Mouse (Mus musculus): Measurements from ENCODE around the gene Trmt112. TPM values are rescaled to one million over a fixed set of nuclear protein-coding genes. Genes with fewer than 3 reads are reported as not detected.
A peak's percentile ranks its signal among the peaks of the same experiment; 100 is the strongest.

Trmt112 gene
- total and polyA plus RNA-seq, 3 experiments: 32.0 to 67.9 (median 38.5) TPM

DNA sequence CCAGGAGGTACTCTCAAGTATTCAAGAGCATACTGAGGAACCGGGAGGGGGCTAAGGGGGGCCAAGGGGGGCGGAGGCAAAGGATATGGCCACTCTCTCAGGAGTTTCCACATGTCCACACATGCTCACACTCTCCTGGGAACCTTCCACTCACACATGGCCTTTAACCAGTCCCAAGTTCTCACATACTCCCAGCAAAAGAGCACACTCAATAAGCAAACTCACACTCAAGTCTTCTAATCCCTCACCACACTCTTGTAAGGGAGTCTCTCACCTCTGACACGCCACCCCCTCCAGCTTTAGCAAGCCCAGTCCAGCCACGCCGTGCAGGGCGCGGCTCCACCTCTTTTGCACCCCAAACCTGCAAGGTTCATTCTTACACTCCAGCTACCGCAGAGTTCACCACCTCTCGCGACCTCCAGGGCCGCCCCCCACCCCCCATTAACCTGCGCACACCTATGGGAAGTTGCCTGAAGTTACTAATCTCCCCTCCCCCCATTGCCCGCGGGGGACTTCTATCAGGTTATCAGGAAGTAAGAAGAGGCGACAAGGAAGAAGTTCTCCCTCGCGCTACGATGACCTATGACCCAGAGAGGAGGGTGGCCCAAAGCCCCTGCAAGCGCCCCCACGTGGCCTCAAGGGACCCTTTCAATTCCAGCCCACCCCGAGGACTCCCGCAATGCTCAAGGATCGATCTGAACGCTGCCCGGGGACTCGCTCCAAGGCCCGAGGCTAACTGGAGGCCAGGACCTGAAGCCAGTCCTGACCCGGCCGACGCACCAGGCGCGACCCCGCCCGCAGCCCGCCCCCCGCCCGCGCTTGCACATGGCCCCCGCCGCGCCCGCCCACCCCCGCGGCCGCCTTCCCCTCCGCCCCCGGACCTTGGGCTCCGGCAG, 11.5 kb downstream of the Trmt112 start:
- Histone ChIP-seq H3K4me1 (ENCODE audit: control insufficient read depth, insufficient read depth, low read length) (peaks cover 10% of the 10 kb centered on the region), H3K36me3 (ENCODE audit: control insufficient read depth, insufficient read depth, low read length) (no peaks in the 10 kb centered on the region), H3K27me3 (ENCODE audit: control insufficient read depth, insufficient read depth, low read length) (peaks cover 3% of the 10 kb centered on the region), H3K4me3 (peak overlapping the region; percentile 84), H3K9ac (ENCODE audit: low read depth, low read length) (peak overlapping the region; percentile 84), H3K27ac (peak overlapping the region; percentile 88), H3K79me2 (replicated peaks; ENCODE audit: control insufficient read depth, insufficient read depth, low read length) (no peaks in the 10 kb centered on the region)
- 1% methylated on average over 47 of the region's 48 CpGs for WGBS
- DNase-seq: no peak
- intact Hi-C loops (cut with DNase I): loop anchor here (1.0 kb wide), 1 partner anchor 12 kb away; the partner anchor contains the start of gene Trmt112
- TF ChIP-seq POLR2A (IDR thresholded peaks at IDR 0.05; ENCODE audit: insufficient read depth, low read depth, low read length): no peak
- TF ChIP-seq EP300 (IDR thresholded peaks at IDR 0.05; ENCODE audit: insufficient read depth, low read depth, low read length): no peak
- TF ChIP-seq CTCF (IDR thresholded peaks at IDR 0.05): 0 out of 2 replicates have a peak, but pooled peaks have one; percentile 21

DNA sequence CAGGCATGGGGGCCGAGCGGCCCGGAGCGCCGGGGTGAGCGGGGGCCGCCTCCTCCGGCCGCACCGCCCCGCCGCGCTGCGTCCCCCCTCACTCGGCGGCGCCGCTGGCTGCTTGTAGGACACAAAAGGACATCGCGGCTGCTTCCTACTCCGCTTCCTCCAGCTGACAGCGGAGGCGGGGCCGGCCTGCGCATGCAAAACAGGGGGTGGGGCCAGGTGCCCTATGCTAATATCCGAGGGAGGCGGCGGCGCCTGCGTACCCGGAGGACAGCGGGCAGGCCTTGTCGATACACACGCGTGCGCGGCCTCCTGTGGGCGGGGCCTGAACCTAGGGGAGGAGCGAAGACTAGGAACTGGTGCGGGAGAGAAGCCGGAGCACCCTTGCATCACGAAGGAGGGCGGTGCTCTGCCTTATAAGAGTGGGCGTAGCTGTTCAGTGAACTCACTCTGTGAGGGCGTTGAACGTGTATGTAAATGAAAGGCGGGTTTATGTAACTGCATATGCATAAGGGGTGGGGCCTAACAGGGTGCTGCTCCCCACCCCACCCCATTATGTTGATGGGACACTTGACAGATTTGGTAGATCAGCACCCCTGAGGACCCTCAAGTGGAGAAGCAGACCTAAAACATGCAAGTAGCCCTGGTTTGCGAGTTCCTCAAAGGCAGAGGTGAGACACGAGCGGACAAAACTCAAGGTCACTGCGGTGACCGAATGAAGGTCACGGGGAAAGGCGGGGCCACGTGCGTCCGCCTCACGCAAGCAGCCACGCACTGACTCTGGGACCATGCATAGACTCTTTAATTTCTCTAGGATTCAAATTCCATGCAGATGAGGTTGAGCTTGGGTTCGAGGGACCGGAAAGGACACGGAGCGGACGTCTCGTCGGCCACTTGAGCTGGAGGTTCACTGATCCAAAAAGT, 12.4 kb downstream of the Trmt112 start, which contains the start of gene Esrra:
Gene Esrra (minus strand): TSS at position 167 of the 921 bp plus-strand sequence.
- Histone ChIP-seq H3K36me3 (ENCODE audit: control insufficient read depth, insufficient read depth, low read length) (no peaks in the 10 kb centered on the region), H3K4me1 (ENCODE audit: control insufficient read depth, insufficient read depth, low read length) (peaks cover 10% of the 10 kb centered on the region), H3K4me3 (peak within 1 kb of the TSS; percentile 84), H3K9ac (ENCODE audit: low read depth, low read length) (peak within 1 kb of the TSS; percentile 84), H3K79me2 (replicated peaks; ENCODE audit: control insufficient read depth, insufficient read depth, low read length) (no peaks in the 10 kb centered on the region), H3K27me3 (ENCODE audit: control insufficient read depth, insufficient read depth, low read length) (peaks cover 5% of the 10 kb centered on the region), H3K27ac (peak within 1 kb of the TSS; percentile 92)
- intact Hi-C loops (cut with DNase I): no loop called here
- DNase-seq: peak; percentile 100
- no peak for TF ChIP-seq CTCF (IDR thresholded peaks at IDR 0.05)
- TF ChIP-seq POLR2A (IDR thresholded peaks at IDR 0.05; ENCODE audit: insufficient read depth, low read depth, low read length): peak; percentile 75
- peak; percentile 66; the same call in 1 of the 2 replicates for TF ChIP-seq EP300 (IDR thresholded peaks at IDR 0.05; ENCODE audit: insufficient read depth, low read depth, low read length)
- WGBS: under 1% methylated on average over 65 of the region's 66 CpGs

GRCm38 (mm10) chr19:6922901-6923735, 13.6 kb downstream of the Trmt112 start:
- Histone ChIP-seq H3K27me3 (ENCODE audit: control insufficient read depth, insufficient read depth, low read length) (peaks cover 12% of the 10 kb centered on the region), H3K27ac (peak overlapping the region; percentile 92), H3K79me2 (replicated peaks; ENCODE audit: control insufficient read depth, insufficient read depth, low read length) (no peaks in the 10 kb centered on the region), H3K9ac (ENCODE audit: low read depth, low read length) (peak overlapping the region; percentile 48; the same call in 1 of the 2 replicates), H3K4me3 (no peak overlapping the region; the same call in 1 of the 2 replicates), H3K36me3 (ENCODE audit: control insufficient read depth, insufficient read depth, low read length) (no peaks in the 10 kb centered on the region), H3K4me1 (ENCODE audit: control insufficient read depth, insufficient read depth, low read length) (peaks cover 10% of the 10 kb centered on the region)
- TF ChIP-seq POLR2A (IDR thresholded peaks at IDR 0.05; ENCODE audit: insufficient read depth, low read depth, low read length): no peak
- no peak for TF ChIP-seq CTCF (IDR thresholded peaks at IDR 0.05)
- no peak for TF ChIP-seq EP300 (IDR thresholded peaks at IDR 0.05; ENCODE audit: insufficient read depth, low read depth, low read length)
- intact Hi-C loops (cut with DNase I): no loop called here
- no peak for DNase-seq
- WGBS: 73% methylated on average over 6 of the region's 6 CpGs

- Histone ChIP-seq H3K27ac (no peak overlapping the region), H3K27me3 (ENCODE audit: control insufficient read depth, insufficient read depth, low read length) (peaks cover 13% of the 10 kb centered on the region), H3K4me1 (ENCODE audit: control insufficient read depth, insufficient read depth, low read length) (peaks cover 10% of the 10 kb centered on the region), H3K36me3 (ENCODE audit: control insufficient read depth, insufficient read depth, low read length) (no peaks in the 10 kb centered on the region), H3K9ac (ENCODE audit: low read depth, low read length) (peak overlapping the region; percentile 36), H3K4me3 (peak overlapping the region; percentile 29; the same call in 1 of the 2 replicates), H3K79me2 (replicated peaks; ENCODE audit: control insufficient read depth, insufficient read depth, low read length) (no peaks in the 10 kb centered on the region)
- TF ChIP-seq POLR2A (IDR thresholded peaks at IDR 0.05; ENCODE audit: insufficient read depth, low read depth, low read length): no peak
- TF ChIP-seq EP300 (IDR thresholded peaks at IDR 0.05; ENCODE audit: insufficient read depth, low read depth, low read length): 0 out of 2 replicates have a peak, but pooled peaks have one; percentile 35
- TF ChIP-seq CTCF (IDR thresholded peaks at IDR 0.05): peak; percentile 97
- intact Hi-C loops (cut with DNase I): loop anchor here (1.0 to 2.0 kb wide), 4 partner anchors 14 to 96 kb away; no protein-coding TSS in a partner anchor
- 5% methylated on average over 39 of the region's 39 CpGs for WGBS
- DNase-seq: peak; percentile 85 to 91
Observed at GRCm38 (mm10) chr19:6924461-6925306, 15.2 kb downstream of the Trmt112 start.

Data from heart, adult 2 months (tissue).